Mouse (Mus musculus) CD4-positive, CD25-positive, alpha-beta regulatory T cell (primary cell): Measurements from ENCODE around the gene Cyp2c29. TPM values are rescaled to one million over a fixed set of nuclear protein-coding genes. Genes with fewer than 3 reads are reported as not detected.

Experiments
- polyA plus RNA-seq: library from polyadenylated mRNA; unstranded; fragments of 100-300 nt; shearing (Covaris generic); gene quantifications from one replicate; pipeline ENCODE4 v1.2.1, GENCODE M21; 2017

The Cyp2c29 gene
- not detected for polyA plus RNA-seq

GRCm38 (mm10) chr19:39269105-39269504, at the start of gene Cyp2c29:
TSS of gene Cyp2c29 (plus strand) at chr19:39269405.

Other genes starting within 250 kb of the Cyp2c29 start
- not detected for gene Cyp2c65, start 208.4 kb upstream of the Cyp2c29 start, polyA plus RNA-seq
- not detected for gene Cyp2c66, start 155.5 kb upstream of the Cyp2c29 start, polyA plus RNA-seq
- gene Cyp2c38, start 193.7 kb downstream of the Cyp2c29 start, polyA plus RNA-seq: not detected
- gene Cyp2c39, start 241.5 kb downstream of the Cyp2c29 start, polyA plus RNA-seq: not detected